ENCODE assay signal across 1 mouse cellular context in genomic region chr4:40702797-40703709, GRCm38 (mm10).
A peak's percentile ranks its signal among the peaks of the same experiment; 100 is the strongest.
TF ChIP-seq lines count a peak whose summit lies in the region.

Gene Aptx (minus strand): TSS chr4:40703194.

TF ChIP-seq in CH12.LX, 34 proteins besides CTCF, POLR2A, EP300 and RAD21 (continued from another document):
- TF ChIP-seq ZKSCAN1 (IDR thresholded peaks at IDR 0.05; ENCODE audit: borderline replicate concordance, low read depth, low read length) (no peak), MEF2A (IDR thresholded peaks at IDR 0.05; ENCODE audit: borderline replicate concordance, low read depth, low read length) (peak; percentile 75), USF1 (IDR thresholded peaks at IDR 0.05; ENCODE audit: low read depth, low read length) (no peak), TCF12 (IDR thresholded peaks at IDR 0.05; ENCODE audit: low read depth, low read length) (peak; percentile 74), BHLHE40 (IDR thresholded peaks at IDR 0.05; ENCODE audit: low read depth, low read length) (no peak), NRF1 (IDR thresholded peaks at IDR 0.05; ENCODE audit: low read depth, low read length) (peak; percentile 50), MXI1 (IDR thresholded peaks at IDR 0.05; ENCODE audit: low read depth, low read length) (peak; percentile 65), RCOR1 (conservative IDR thresholded peaks at IDR 0.05; ENCODE audit: low read depth, low read length) (no peak), ZMIZ1 (IDR thresholded peaks at IDR 0.05; ENCODE audit: low read depth, low read length) (peak; percentile 93), SIN3A (IDR thresholded peaks at IDR 0.05; ENCODE audit: low read length) (peak; percentile 90), MAX (IDR thresholded peaks at IDR 0.05; ENCODE audit: low read length) (no peak; the same call in none of the 2 replicates), GABPA (IDR thresholded peaks at IDR 0.05; ENCODE audit: insufficient replicate concordance, low read depth, low read length) (peak; percentile 33; the same call in 1 of the 2 replicates), HCFC1 (IDR thresholded peaks at IDR 0.05; ENCODE audit: low read depth, low read length) (peak; percentile 92), UBTF (IDR thresholded peaks at IDR 0.05; ENCODE audit: low read depth, low read length) (no peak), CHD1 (IDR thresholded peaks at IDR 0.05; ENCODE audit: low read depth, low read length) (peak; percentile 45; the same call in 1 of the 2 replicates), TBP (conservative IDR thresholded peaks at IDR 0.05; ENCODE audit: low read depth, low read length) (peak; percentile 90), ELF1 (IDR thresholded peaks at IDR 0.05; ENCODE audit: low read depth, low read length) (peak; percentile 94), SMC3 (IDR thresholded peaks at IDR 0.05; ENCODE audit: low read depth, low read length) (no peak), CHD2 (IDR thresholded peaks at IDR 0.05; ENCODE audit: low read length) (peak; percentile 98), NELFE (IDR thresholded peaks at IDR 0.05; ENCODE audit: low read depth, low read length) (peak; percentile 93), USF2 (conservative IDR thresholded peaks at IDR 0.05; ENCODE audit: low read depth, low read length) (no peak), ZC3H11A (IDR thresholded peaks at IDR 0.05; ENCODE audit: low read depth, low read length) (no peak)
